Mouse (Mus musculus) cerebellum, adult (tissue): ENCODE data around the gene Tmem150c.
A peak's percentile ranks its signal among the peaks of the same experiment; 100 is the strongest.

ENCODE experiments used
- ATAC-seq: cut with Nextera tagmentation; 2 replicates; pipeline ENCODE4 v1.9.2; 2017; ENCODE audit warnings: mild to moderate bottlenecking, moderate library complexity, mixed read lengths; ENCODE audit not compliant: insufficient number of reproducible peaks, low FRiP score, low TSS enrichment

The Tmem150c gene

GRCm38 (mm10) chr5:100159638-100159973 is at the start of gene Tmem150c:
Tmem150c (minus strand) TSS chr5:100159808.
- ATAC-seq, result peak; percentile 29; the same call in 1 of the 2 replicates

- ATAC-seq, result no peak
Measured at GRCm38 (mm10) chr5:100209093-100209492, 49.5 kb upstream of the Tmem150c start.

- ATAC-seq, result no peak
Measured at GRCm38 (mm10) chr5:100206675-100207074, 47.1 kb upstream of the Tmem150c start.

- ATAC-seq, result no peak
Measured at GRCm38 (mm10) chr5:100205519-100206189, 46.0 kb upstream of the Tmem150c start.

- ATAC-seq, result no peak
Measured at GRCm38 (mm10) chr5:100200805-100201204, 41.2 kb upstream of the Tmem150c start.

- no peak for ATAC-seq
Measured at GRCm38 (mm10) chr5:100200296-100200695, 40.7 kb upstream of the Tmem150c start.

GRCm38 (mm10) chr5:100199092-100199853 is 39.7 kb upstream of the Tmem150c start:
- ATAC-seq, result no peak

GRCm38 (mm10) chr5:100197476-100197875 is 37.9 kb upstream of the Tmem150c start:
- ATAC-seq, result no peak

GRCm38 (mm10) chr5:100196854-100197431 is 37.3 kb upstream of the Tmem150c start:
- no peak for ATAC-seq

- ATAC-seq, result no peak
Measured at GRCm38 (mm10) chr5:100196397-100196796, 36.8 kb upstream of the Tmem150c start.

GRCm38 (mm10) chr5:100191438-100192190 is 32.0 kb upstream of the Tmem150c start:
- ATAC-seq, result no peak

GRCm38 (mm10) chr5:100187035-100187901 is 27.7 kb upstream of the Tmem150c start:
- ATAC-seq, result no peak

GRCm38 (mm10) chr5:100186618-100187017 is 27.0 kb upstream of the Tmem150c start:
- ATAC-seq, result no peak

GRCm38 (mm10) chr5:100185895-100186294 is 26.3 kb upstream of the Tmem150c start:
- ATAC-seq, result no peak

- no peak for ATAC-seq
Measured at GRCm38 (mm10) chr5:100181011-100181410, 21.4 kb upstream of the Tmem150c start.

GRCm38 (mm10) chr5:100178781-100179165 is 19.2 kb upstream of the Tmem150c start:
- no peak for ATAC-seq

- no peak for ATAC-seq
Measured at GRCm38 (mm10) chr5:100178122-100178780, 18.6 kb upstream of the Tmem150c start.

- no peak for ATAC-seq
Measured at GRCm38 (mm10) chr5:100177547-100177946, 17.9 kb upstream of the Tmem150c start.

- ATAC-seq, result no peak
Measured at GRCm38 (mm10) chr5:100176096-100176495, 16.5 kb upstream of the Tmem150c start.
